Mouse (Mus musculus) kidney, adult 2 months (tissue): ENCODE measurements at regions not wholly inside any gene's neighbourhood (a gene's known extent, or its start where the extent isn't known, plus 50 kb on each side); places are given as distances from the start of the nearest gene placed in this dataset.

Experiments
- CTCF ChIP-seq: fragments of 200-500 bp; conservative IDR thresholded peaks from 2 replicates; pipeline ENCODE4 v1.5.1; 2011; ENCODE audit warnings: low read depth, mild to moderate bottlenecking, control low read depth, low read length, moderate library complexity, mixed read lengths; ENCODE audit not compliant: insufficient read depth, insufficient read length
- POLR2A ChIP-seq: fragments of 200-500 bp; IDR thresholded peaks from one replicate; pipeline ENCODE4 v1.6.1; 2011; ENCODE audit warnings: low read depth, low read length, control low read depth

DNA sequence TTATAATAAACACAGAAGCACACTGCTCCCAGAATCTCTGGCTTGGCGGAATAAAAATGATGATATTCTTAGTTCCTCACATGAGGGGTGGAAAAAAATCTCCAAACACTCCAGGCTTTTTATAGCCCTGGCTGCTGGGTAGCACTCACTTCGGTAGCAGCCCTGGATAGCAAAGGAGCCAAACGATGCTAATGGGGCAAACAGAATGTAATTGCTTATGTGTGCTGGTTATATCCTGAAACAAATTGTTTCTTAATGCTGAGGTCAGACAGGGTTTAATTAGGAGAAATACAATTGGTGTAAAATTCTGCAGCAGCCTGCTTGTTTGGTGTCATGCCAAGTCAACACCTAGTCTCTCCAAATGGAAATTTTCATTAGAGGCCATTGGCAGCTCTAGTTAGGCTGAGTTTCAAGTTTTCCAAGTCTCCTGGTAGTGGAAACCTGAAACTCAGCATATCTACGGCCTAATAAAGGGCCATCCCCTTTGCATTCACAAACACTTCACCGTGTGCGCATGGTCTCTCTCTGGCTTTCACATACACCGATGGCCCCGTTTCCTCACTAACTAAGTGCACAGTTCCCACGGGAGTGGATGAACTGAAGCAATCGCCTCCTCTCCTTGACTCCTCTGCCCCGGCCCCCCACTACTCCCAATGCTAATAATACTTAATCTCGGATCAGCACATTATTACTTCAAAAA, 524.8 kb upstream of the Nox3 start:
- no peak for TF ChIP-seq CTCF
- no peak for TF ChIP-seq POLR2A
